Mouse (Mus musculus) ES-E14 (cell line): ENCODE data around the gene Gne.

Experiments used
- CHD2 ChIP-seq: IDR thresholded peaks from 2 replicates; pipeline ENCODE4 v1.6.1; 2014; ENCODE audit warnings: mild to moderate bottlenecking, low read depth, low read length, inconsistent platforms
- HCFC1 ChIP-seq: IDR thresholded peaks from 2 replicates; pipeline ENCODE4 v1.6.1; 2012; ENCODE audit warnings: low read length, inconsistent platforms, borderline replicate concordance; ENCODE audit not compliant: insufficient read depth
- MAFK ChIP-seq: IDR thresholded peaks from 2 replicates; pipeline ENCODE4 v1.6.1; 2014; ENCODE audit warnings: mild to moderate bottlenecking, low read depth, low read length, inconsistent platforms; ENCODE audit not compliant: insufficient read depth
- ZC3H11A ChIP-seq: IDR thresholded peaks from 2 replicates; pipeline ENCODE4 v1.6.1; 2012; ENCODE audit warnings: low read depth, mild to moderate bottlenecking, inconsistent platforms, low read length, borderline replicate concordance
- ZNF384 ChIP-seq: IDR thresholded peaks from 2 replicates; pipeline ENCODE4 v1.6.1; 2012; ENCODE audit warnings: low read depth, low read length, inconsistent platforms

DNA sequence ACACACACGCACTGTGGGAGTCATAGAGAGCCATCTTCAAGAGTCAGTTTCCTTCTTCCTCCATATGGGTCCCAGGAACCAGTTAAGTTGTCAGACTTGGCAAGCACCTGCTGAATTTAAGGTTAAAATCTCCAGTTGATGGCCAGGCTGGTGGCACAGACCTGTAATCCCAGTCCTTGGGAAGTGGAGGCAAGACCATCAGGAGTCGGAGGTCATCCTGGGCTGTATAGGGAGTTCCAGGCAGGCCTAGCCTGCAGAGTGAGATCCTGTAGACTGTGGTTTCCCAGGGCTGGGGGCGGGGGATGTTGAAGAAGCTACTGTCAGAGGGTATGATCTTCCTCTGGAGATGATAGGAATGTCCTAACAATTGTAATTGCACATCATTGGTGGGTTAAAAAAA, 95.0 kb downstream of the Gne start:
- no peak for TF ChIP-seq ZNF384
- TF ChIP-seq CHD2: no peak
- no peak for TF ChIP-seq HCFC1
- TF ChIP-seq ZC3H11A: no peak
- TF ChIP-seq MAFK: no peak
